Mouse (Mus musculus) R1 (cell line): ENCODE measurements around the gene Tfb2m.

Experiments used
- DNase-seq: peaks from one replicate; pipeline ENCODE4 v3.0.0-alpha.2; 2018; ENCODE audit warnings: low read depth, low spot score

The Tfb2m gene

GRCm38 (mm10) chr1:179545768-179546550 is at the start of gene Tfb2m, which contains the start of gene Cnst:
Tfb2m (minus strand) TSS chr1:179546267.
Cnst (plus strand) TSS chr1:179546370.
- peak; percentile 99 for DNase-seq

GRCm38 (mm10) chr1:179592972-179593371 is 46.9 kb upstream of the Tfb2m start:
- DNase-seq: peak; percentile 61

GRCm38 (mm10) chr1:179592143-179592542 is 46.1 kb upstream of the Tfb2m start:
- DNase-seq: no peak

DNA sequence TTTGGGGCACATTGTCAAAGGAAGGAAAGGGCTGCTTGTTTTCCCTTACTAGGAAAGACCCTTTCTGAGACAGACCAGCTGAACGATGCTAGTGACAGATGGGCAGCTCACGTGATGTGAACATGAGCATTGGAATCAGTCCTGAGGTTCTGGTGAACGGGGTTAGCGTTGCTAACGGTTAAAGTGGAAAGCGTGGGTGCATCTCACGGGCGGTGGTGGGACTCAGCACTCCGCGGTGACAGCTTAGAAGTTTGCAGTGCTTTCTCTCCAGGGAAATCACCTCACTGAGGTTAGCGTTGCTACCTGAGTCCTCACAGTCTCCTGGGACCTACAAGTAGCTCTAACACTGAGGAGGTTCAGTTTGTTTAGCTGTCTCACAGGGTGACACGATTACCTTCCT is 45.6 kb upstream of the Tfb2m start:
- DNase-seq: no peak

- DNase-seq: no peak
These were observed 42.2 kb upstream of the Tfb2m start for GRCm38 (mm10) chr1:179588230-179588629.

DNA sequence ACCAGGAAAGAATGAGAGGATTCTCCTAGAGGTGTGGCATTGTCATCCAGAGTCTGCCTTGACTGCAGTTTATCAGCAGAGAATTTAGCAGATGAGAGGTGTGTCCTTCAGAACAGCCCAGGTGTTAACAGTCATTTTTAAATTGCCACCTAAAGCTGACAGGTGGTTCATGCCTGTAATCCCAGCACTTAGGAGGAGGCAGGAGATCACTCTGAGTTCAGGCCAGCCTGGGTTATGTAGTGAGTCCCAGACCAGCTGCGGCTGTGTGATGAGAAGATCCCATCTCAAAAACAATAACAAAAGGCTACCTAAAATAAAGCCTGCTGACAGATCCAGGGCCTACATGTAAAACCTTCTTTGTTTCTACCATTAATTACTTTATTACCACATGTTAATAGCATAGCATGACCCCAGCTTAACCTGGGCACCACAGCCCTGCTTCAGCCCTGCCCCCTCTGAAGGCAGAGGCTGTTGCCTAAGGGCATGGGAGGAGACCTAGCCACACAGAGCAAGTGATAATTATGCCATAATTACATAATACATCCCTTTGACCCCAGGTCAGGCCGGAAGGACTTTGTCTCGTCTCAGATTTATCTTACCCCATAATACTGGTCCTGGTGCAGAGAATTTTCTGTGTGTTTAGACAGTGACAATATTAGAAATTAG is 40.5 kb upstream of the Tfb2m start:
- no peak for DNase-seq

DNA sequence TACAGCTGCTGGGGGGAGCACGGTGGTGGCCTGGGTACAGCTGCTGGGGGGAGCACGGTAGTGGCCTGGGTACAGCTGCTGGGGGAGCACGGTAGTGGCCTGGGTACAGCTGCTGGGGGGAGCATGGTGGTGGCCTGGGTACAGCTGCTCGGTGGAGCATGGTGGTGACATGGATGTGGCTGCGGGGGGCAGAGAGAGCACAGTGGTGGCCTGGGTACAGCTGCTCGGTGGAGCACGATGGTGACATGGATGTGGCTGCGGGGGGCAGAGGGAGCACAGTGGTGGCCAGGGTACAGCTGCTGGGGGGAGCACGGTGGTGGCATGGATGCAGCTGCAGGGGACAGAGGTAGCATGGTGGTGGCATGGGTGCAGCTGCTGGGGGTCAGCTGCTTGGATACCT is 39.6 kb upstream of the Tfb2m start:
- no peak for DNase-seq

DNA sequence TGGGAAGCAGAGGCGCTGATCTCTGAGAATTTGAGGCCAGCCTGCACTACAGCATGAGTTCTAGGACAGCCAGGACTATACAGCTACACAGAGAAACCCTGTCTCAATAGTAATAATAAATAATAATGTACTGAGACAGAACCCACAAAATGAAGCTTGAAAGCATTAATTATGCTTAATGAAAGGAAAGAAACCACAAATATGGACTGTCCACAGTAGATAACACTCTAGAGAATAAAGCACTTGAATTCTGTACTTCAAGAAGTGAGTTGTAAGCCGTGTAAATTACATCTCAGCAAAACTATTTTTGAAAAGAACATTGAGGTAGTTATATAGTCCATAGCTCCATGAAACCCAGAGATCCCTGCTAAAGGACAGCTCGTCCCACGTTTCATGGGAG is 38.2 kb upstream of the Tfb2m start:
- DNase-seq: no peak

DNA sequence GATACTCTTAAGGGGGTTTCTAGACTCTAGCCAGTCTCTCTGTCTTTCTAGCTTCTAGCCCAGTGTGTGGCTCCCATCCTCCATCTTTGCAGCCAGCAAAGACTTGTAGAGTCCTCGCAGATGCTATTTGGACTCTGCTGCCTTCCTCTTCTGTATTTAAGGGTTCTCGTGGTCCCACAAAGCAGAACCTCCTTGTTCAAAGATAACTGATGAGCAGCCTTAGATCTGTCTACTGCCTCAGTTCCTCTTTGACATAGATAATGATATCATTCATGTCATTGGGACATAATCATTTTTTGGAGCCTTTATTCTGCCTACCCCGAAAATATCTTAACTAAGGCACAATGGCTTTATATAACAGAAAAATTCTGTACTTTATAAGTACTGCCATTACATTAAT is 37.0 kb upstream of the Tfb2m start:
- DNase-seq: no peak

DNA sequence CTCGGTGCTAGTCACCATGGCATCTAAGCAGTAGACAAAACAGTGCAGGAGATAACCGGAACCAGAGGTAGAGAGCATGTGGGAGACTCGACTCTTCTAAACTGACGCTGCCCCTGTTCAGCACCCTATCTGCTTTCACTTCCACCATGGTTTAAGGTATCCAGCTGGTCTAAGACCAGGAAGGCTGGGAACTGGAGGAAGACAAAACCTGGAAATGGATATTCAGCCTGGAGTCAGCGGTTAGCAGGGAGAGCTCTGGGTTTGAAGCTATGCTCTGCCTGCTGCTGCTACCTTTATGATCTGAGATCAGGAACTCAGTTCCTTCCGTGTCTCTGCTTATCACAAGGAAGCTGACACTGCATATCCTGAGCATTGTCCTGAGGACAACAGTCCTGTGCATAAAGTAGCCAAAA is 36.0 kb upstream of the Tfb2m start:
- DNase-seq: no peak

DNA sequence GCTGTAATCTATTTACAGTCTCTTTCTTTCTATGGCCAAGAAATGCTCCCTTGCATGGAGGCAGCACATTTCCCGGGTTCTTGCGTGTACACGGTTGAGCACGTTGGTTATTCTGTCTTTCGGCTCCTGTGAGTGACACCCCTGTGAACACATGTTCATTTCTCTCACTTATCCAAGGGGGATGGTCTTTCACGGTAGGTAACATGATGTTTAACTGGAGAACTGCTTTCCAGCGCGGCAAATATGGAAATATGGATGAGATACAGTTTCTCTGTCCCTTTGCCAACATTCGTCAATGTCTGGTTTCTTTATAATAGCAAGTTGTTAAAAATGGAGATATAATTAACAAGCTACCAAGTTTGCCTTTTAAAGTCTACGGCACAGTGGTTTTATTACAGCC is 35.4 kb upstream of the Tfb2m start:
- no peak for DNase-seq

DNA sequence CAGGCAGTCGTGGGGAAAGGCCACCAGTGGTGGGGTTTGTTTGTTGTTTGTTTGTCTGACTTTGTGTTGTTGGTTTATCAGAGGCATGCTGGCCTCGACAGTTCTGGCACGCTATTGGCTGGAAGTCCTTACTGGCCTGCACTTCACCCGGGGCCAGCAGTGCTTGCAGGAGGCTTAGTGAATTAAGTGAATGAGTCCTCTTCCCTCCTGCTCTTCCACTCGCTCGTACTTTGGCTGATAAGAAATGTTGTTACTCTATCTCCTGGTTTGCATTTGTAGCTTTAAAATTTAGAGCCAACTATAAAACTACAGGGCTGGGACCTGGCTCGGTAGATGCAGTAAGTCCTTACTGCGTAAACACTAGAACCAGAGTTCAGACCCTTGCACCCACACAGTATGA is 34.1 kb upstream of the Tfb2m start:
- DNase-seq: no peak

DNA sequence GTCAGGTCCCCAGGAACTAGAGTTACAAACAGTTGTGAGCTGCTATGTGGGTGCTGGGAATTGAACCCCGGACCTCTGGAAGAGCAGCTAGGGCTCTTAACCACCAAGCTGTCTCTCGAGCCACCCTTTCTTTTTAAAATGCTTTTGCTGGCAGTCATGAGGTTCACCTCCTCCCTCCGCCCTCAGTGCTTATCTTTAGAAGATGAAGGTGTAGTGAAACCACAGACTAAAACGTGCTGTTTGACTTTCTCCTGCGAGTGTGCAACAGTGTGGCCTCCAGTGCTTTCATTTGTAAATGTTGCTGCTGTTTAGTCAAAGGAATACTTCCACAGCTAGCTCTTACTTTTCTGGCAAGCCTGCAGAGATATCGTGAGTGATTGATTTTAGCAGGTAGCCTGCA is 32.6 kb upstream of the Tfb2m start:
- no peak for DNase-seq

GRCm38 (mm10) chr1:179573650-179574206 is 27.7 kb upstream of the Tfb2m start:
- no peak for DNase-seq

DNA sequence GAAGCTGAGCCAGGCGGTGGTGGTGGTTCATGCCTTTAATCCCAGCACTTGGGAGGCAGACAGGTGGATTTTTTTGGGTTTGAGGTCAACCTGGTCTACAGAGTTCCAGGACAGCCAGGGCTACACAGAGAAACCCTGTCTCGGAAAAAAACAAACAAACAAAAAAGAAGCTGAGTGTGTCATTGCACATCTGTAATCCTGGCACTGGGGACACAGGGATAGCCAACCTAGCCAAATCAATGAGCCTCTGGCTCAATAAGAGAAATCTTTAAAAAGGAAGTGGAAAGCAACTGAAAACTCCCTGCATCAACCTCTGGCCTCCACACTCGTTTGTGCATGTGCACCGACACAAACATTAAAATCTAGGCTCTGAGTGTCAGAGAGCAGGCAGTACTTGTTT is 25.6 kb upstream of the Tfb2m start:
- no peak for DNase-seq

DNA sequence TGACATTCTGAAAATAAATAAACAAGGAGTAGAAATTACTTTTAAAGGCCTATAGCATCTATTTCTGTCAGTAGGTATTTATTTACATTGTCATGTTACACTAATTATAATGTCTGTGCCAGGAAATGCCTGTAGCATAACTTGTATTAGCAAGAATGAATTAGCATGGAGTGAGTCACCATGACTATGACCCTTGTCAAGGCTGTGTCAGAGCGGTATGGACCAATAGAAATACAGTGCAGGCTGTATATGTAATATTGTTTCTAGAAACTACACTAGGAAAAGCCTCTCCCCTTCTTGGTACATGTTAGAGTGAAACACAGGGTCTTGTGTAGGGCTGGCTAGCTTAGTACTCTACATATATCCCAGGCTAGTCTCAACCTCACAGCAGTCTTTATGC is 24.4 kb upstream of the Tfb2m start:
- DNase-seq: no peak

DNA sequence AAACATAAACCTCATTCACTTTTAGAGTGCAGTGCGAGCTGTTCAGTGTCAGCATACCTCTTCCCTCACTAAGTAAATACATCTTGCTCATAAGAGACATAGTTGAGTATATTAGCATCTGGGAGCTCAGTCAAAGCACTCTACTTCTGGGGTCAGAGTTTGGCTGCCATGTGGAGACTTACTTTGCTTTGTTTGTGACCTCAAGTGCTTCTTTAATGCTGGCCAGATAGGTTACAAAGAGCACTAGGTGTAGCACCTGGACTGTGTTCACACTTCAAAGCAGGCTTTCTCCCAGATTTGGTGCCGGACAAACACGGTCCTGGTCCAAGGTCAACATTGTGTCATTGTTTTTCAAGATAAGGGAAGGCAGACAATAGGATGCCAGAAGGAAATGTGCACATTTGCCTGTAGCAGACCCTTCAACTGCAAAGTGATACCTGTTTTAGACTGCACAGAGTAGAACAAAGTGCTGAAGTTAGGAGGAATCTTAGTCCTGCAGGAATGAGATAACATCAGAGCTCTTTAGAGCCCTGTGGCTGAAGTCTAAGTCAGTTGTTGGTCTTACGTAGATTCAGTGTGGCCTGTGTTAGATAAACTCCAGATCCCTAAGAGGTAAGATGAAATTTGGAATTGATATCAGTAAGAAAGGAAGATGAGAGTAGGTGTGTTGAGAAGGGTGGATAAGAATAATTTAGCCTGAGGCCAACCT is 22.8 kb upstream of the Tfb2m start:
- no peak for DNase-seq

DNA sequence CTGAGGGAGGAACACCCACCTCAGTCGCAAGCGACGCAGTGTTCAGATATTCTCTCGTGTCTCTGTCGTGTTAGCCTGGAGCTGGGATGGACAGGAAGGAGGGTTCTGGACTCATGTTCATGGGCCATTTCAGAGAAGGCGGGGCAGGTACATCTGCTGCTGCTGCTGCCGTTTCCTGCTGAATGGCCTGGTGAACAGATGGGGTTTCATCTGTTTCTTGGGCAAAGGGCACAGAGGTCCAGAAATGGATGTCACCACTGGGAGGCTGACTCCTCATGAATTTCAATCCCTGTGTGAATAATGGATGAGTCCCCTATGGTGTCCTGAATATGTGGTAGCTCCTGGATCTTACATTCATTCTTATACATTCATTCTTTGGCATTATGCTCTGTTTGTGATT is 21.5 kb upstream of the Tfb2m start:
- no peak for DNase-seq

DNA sequence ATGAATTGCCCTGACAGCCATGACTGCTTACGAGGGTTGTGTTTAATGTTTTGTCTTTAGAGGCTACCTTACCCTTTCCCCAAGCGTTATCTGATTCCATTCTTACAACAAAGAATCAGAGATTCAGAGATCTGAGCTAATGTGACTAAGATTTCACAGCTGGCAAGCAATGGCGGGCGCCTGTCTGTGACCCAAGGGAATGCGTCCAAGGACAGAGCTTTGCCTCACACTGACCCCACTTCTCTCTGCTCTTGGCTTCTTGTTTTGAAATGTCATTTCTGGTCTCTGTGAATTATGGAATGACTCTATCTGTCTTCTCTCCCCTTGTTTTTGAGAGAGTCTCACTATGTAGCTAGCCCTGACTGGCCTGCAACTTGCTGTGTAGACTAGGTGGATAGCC is 17.9 kb upstream of the Tfb2m start:
- no peak for DNase-seq

DNA sequence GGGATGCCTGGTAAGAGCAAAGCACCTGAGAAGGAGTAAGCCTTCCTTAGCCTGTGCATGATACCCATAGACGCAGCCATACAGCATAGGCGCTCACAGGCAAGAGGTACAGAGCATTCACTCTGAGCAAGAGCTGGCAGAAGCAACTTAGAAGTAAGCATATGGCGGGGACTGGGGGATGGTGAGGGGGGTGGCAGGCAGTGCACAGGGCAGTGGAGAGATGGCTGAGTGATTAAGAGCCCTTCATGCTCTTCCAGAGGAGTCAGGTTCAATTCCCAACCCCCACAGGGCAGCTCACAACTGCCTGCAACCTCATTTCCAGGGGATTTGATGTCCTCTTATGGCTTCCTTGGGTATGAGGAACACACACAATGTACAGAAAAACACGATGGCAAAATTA is 17.1 kb upstream of the Tfb2m start:
- no peak for DNase-seq

GRCm38 (mm10) chr1:179560845-179561430 is 14.9 kb upstream of the Tfb2m start:
- DNase-seq: no peak
